Mouse (Mus musculus) megakaryocyte, embryonic 14.5 days (primary cell): ENCODE measurements at regions not wholly inside any gene's neighbourhood (a gene's known extent, or its start where the extent isn't known, plus 50 kb on each side); places are given as distances from the start of the nearest gene placed in this dataset.

Experiments used
- FLI1 ChIP-seq: IDR thresholded peaks from 2 replicates; pipeline ENCODE4 v1.6.1; 2012; ENCODE audit warnings: low read length, inconsistent platforms, mixed read lengths
- GATA1 ChIP-seq: IDR thresholded peaks from 3 replicates; pipeline ENCODE4 v1.6.1; 2012; ENCODE audit warnings: mixed read lengths, low read length, inconsistent platforms, borderline replicate concordance

DNA sequence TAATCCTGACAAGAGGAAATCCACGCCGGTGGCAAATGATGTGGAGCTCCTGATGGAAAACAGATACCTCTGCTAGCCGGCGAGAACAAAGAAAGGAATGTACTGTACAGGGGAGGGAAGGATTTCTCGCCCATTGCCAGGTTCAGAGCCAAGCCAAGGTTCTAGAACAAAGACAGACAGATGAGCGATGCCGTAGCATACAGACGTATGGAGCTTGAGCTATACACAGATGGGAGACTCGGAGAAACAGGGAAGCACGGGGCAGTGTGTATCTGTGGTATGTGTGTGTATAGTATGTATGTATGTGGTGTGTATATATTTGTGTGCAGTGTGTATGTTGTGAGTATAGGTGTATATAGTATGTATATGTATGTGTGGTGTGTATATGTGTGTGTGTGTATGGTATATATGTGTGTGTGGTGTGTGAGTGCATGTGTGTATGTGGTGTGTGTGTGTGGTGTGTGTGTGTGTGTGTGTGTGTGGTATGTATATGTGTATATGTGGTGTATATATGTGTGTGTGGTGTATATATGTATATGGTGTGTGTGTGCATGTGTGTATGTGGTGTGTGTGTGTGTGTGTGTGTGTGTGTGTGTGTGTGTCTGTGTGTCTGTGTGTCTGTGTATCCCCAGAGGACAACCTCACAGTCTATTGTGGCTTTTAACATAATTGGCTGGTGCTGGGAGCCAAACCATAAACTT lies 140.6 kb downstream of the Cand1 start:
- TF ChIP-seq GATA1 = no peak
- TF ChIP-seq FLI1 = no peak
